Mouse (Mus musculus) heart, adult 10 weeks (tissue): Measurements from ENCODE around the gene Adam23. TPM values are rescaled to one million over a fixed set of nuclear protein-coding genes. Genes with fewer than 3 reads are reported as not detected.

Experiments
- polyA plus RNA-seq: library from polyadenylated mRNA; stranded (reverse); fragments of 350-450 nt; fragmentation: Illumina TruSeq; extraction: RNeasy Lipid Tissue Mini Kit (QIAGEN cat#74804); gene quantifications from one replicate; pipeline ENCODE4 v1.2.3, GENCODE M21; 2014; ENCODE audit warnings: low read depth, low replicate concordance

The Adam23 gene
- polyA plus RNA-seq, result 2.1 TPM

DNA sequence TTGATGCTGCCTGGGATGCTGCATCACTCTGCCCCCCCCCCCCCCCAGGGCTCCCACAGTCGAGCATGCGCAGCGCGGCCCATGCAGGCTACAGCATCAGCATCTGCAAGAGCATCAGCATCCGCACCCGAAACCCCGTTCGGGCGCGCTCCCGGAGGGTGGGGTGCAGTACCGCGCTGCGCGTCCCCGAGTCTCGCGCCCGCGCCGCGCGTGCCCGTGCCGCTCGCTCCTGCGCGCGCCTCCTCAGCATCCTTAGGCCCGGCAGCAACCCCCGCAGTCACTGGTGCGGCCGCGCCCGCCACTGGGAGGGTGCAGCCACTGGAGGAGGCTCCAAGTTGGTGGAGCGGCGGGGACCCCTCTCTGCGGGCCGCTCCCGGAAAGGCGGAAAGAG lies at the start of gene Adam23:
Gene Adam23, plus strand, starts transcription at position 236 of the 391 bp plus-strand sequence.

DNA sequence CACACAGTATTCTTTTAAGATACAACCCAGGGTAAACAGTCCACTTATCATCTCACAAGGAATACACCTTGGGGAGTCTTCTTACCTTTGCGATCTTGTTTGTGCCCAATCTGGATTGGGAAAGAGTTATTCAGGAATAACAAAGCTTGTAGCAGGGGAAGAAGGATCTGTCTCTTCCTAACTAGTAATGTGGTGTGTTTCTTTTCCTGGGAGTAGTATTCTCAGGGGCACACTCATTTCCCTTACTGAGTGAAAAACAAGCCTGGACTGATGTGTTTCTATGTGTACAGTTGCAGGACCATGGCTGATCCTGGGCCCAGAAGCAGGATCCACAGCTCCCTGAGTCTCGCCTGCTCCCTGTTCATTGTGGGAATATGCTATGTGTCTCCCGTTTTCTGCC lies 170.0 kb downstream of the Adam23 start, which contains the start of gene Gm39653:
Gene Gm39653, plus strand, starts transcription at position 301 of the 400 bp plus-strand sequence.

Other genes with a start within 250 kb of the Adam23 start
- gene Gpr1, start 231.3 kb upstream of the Adam23 start, polyA plus RNA-seq, result 0.45 TPM
- gene Zdbf2, start 172.6 kb upstream of the Adam23 start, polyA plus RNA-seq, result 0.29 TPM
- not detected for gene Gm39653, start 170.1 kb downstream of the Adam23 start, polyA plus RNA-seq
- not detected for gene Dytn, start 241.0 kb downstream of the Adam23 start, polyA plus RNA-seq